Mouse (Mus musculus) neural tube, embryonic 11.5 days (tissue): ENCODE data around the gene Asl. TPM values are rescaled to one million over a fixed set of nuclear protein-coding genes. Genes with fewer than 3 reads are reported as not detected.

Source experiments
- ATAC-seq: fragments of 200-750 bp; cut with Nextera tagmentation; 2 replicates; pipeline ENCODE4 v1.8.0; 2017; ENCODE audit warnings: moderate number of reproducible peaks, mild to moderate bottlenecking, moderate TSS enrichment, moderate library complexity; ENCODE audit not compliant: insufficient read depth, low FRiP score, low TSS enrichment
- DNase-seq: peaks from one replicate; pipeline ENCODE4 v3.0.0-alpha.2; 2015; ENCODE audit warnings: low spot score
- H3K27ac ChIP-seq: fragments of 300-500 bp; sonication (generic); 2 replicates; pipeline ENCODE4 v1.5.1; 2014; ENCODE audit warnings: low read depth, mild to moderate bottlenecking, low read length
- H3K27me3 ChIP-seq: fragments of 300-500 bp; sonication (generic); 2 replicates; pipeline ENCODE4 v1.6.1; 2014; ENCODE audit warnings: mild to moderate bottlenecking, low read length, mixed read lengths; ENCODE audit not compliant: control insufficient read depth, insufficient read depth
- H3K36me3 ChIP-seq: fragments of 300-500 bp; sonication (generic); 2 replicates; pipeline ENCODE4 v1.6.1; 2014; ENCODE audit warnings: mild to moderate bottlenecking, low read length, moderate library complexity, mixed read lengths; ENCODE audit not compliant: control insufficient read depth, insufficient read depth
- H3K4me1 ChIP-seq: fragments of 300-500 bp; sonication (generic); 2 replicates; pipeline ENCODE4 v1.6.1; 2014; ENCODE audit warnings: low read length, mixed read lengths; ENCODE audit not compliant: control insufficient read depth, insufficient read depth
- H3K4me2 ChIP-seq: fragments of 300-500 bp; sonication (generic); 2 replicates; pipeline ENCODE4 v1.6.1; 2014; ENCODE audit warnings: low read depth, mild to moderate bottlenecking, moderate library complexity
- H3K4me3 ChIP-seq: fragments of 300-500 bp; sonication (generic); 2 replicates; pipeline ENCODE4 v1.5.1; 2014; ENCODE audit warnings: low read depth, low read length
- H3K9ac ChIP-seq: fragments of 300-500 bp; sonication (generic); 2 replicates; pipeline ENCODE4 v1.6.1; 2014; ENCODE audit warnings: mild to moderate bottlenecking, low read length
- H3K9me3 ChIP-seq: fragments of 300-500 bp; sonication (generic); 2 replicates; pipeline ENCODE4 v1.6.1; 2016; ENCODE audit warnings: low read length; ENCODE audit not compliant: control insufficient read depth
- WGBS: fragments of 180-500 bp; shearing (Covaris S2); extraction: QIAGEN DNeasy Blood & Tissue Kit; methylation state at CpG from one replicate; pipeline ENCODE4 v1.1.7; 2014; 5-methylcytosine and 5-hydroxymethylcytosine counted together
- polyA plus RNA-seq: library from polyadenylated mRNA; unstranded; fragments of >200 nt; fragmentation: Nextera tagmentation; extraction: Ambion mirVana; gene quantifications from 2 replicates; pipeline ENCODE4 v1.2.1, GENCODE M21; 2014

Gene Asl
- polyA plus RNA-seq, 1 experiment from 2014 or later: 30.8 TPM

DNA sequence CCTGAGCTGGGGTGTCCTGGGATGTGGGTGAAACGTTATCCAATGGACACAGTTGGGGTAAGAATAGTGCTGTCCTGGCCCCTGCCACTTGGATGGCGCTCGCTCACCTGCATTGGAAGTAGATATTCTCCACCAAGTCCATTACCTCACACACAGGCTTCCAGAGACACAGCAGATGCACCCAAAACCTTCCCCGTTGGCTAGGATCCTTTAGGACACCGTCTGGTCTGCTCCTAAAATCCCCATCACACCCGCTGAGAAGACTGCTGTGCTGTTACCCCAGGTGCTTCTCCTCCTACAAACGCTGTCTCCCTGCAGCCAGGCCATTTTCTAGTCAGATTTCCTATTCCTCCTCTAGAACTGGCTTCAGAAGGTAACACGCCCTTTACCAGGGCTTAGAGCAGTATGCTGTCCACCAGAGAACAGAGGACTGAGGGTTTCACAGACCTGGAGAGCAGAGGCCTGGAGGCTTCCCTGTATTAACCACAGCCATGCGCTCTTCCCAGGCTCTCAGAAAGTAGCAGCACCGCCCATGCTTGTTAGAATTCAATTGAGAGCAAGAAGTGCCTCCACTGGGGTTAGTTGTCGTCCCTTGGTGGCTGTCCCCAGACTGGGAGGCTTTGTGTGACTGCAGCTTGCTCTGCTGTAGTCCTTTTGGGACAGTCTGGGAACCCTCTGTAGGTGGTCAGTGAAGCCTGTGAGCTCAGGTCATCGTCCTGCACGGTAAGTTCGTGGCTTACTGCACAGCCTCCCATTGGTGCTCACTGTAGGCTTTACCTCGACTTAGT lies 22.2 kb upstream of the Asl start:
- no peak overlapping the region for H3K27ac ChIP-seq
- H3K4me2 ChIP-seq: no peak overlapping the region
- no peak overlapping the region for H3K4me3 ChIP-seq
- 91% methylated on average over 15 of the region's 15 CpGs for WGBS
- no peaks in the 10 kb centered on the region for H3K4me1 ChIP-seq
- no peak overlapping the region for H3K9ac ChIP-seq
- no peak for ATAC-seq
- H3K9me3 ChIP-seq: no peaks in the 10 kb centered on the region
- no peaks in the 10 kb centered on the region for H3K27me3 ChIP-seq
- peaks cover 7% of the 10 kb centered on the region for H3K36me3 ChIP-seq
- no peak for DNase-seq

DNA sequence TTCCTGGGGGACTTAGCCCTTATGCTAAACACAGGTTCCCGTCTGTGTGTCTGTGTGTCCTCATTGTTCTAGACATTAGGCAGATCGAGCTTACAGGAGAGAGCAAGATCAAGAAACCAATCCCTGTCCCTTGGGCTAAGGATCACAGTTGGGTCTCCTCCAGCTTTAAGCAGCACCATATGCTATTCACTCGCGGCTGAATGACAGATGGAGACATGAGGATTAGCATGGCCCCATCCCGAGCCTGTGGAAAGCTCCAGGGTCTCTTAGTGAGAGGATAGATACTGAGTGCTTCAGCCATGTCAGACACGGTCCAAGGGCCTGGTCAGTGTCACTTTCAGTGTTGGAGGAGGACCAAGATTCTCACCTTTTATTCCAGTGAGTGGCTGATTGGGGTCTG lies 21.4 kb upstream of the Asl start:
- 73% methylated on average over 6 of the region's 6 CpGs for whole genome bisulfite sequencing
- no peak overlapping the region for H3K9ac ChIP-seq
- DNase-seq: no peak
- no peaks in the 10 kb centered on the region for H3K27me3 ChIP-seq
- H3K36me3 ChIP-seq: peaks cover 7% of the 10 kb centered on the region
- no peaks in the 10 kb centered on the region for H3K4me1 ChIP-seq
- no peak overlapping the region for H3K4me3 ChIP-seq
- ATAC-seq: no peak
- no peak overlapping the region for H3K4me2 ChIP-seq
- no peaks in the 10 kb centered on the region for H3K9me3 ChIP-seq
- H3K27ac ChIP-seq: no peak overlapping the region

GRCm38 (mm10) chr5:130048786-130049520 lies 19.9 kb upstream of the Asl start:
- H3K4me1 ChIP-seq: no peaks in the 10 kb centered on the region
- no peaks in the 10 kb centered on the region for H3K27me3 ChIP-seq
- H3K27ac ChIP-seq: no peak overlapping the region
- no peak overlapping the region for H3K4me3 ChIP-seq
- H3K9me3 ChIP-seq: no peaks in the 10 kb centered on the region
- H3K36me3 ChIP-seq: peaks cover 7% of the 10 kb centered on the region
- H3K4me2 ChIP-seq: no peak overlapping the region
- DNase-seq: no peak
- 88% methylated on average over 15 of the region's 15 CpGs for WGBS
- H3K9ac ChIP-seq: no peak overlapping the region
- ATAC-seq: no peak

- Histone ChIP-seq H3K4me1 (no peaks in the 10 kb centered on the region), H3K9me3 (no peaks in the 10 kb centered on the region), H3K27me3 (no peaks in the 10 kb centered on the region), H3K27ac (no peak overlapping the region), H3K4me3 (no peak overlapping the region), H3K9ac (no peak overlapping the region), H3K36me3 (peaks cover 10% of the 10 kb centered on the region), H3K4me2 (no peak overlapping the region)
- DNase-seq (no peak), ATAC-seq (no peak)
- WGBS: 76% methylated on average over 6 of the region's 6 CpGs
Measured at GRCm38 (mm10) chr5:130047013-130047412, 18.0 kb upstream of the Asl start.

GRCm38 (mm10) chr5:130046589-130046988 lies 17.5 kb upstream of the Asl start:
- Histone ChIP-seq H3K27me3 (no peaks in the 10 kb centered on the region), H3K4me3 (no peak overlapping the region), H3K9ac (no peak overlapping the region), H3K4me2 (no peak overlapping the region), H3K36me3 (peaks cover 10% of the 10 kb centered on the region), H3K4me1 (no peaks in the 10 kb centered on the region), H3K9me3 (no peaks in the 10 kb centered on the region), H3K27ac (no peak overlapping the region)
- no peak for ATAC-seq
- WGBS: 80% methylated on average over 10 of the region's 10 CpGs
- DNase-seq: no peak

DNA sequence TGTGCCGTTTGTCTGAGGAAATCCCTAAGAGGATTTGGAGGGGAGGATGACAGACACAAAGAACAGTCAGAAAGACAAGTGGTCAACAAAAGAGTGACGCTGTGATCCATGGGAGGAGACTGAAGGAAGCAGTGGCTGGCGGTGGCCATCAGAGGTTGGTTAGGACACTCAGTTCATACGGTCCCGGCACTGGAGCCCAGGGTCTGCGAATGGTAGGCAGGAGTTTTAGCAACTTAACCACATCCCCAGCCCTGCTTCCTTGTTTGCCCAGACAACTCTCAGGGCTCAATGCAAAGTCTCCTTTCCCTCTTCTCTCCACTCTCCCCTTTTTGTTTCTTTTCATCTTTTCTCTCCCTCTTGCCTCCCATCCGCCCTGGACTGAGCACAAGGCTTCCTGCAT lies 17.1 kb upstream of the Asl start:
- no peak overlapping the region for H3K4me2 ChIP-seq
- H3K36me3 ChIP-seq: peaks cover 10% of the 10 kb centered on the region
- H3K27me3 ChIP-seq: no peaks in the 10 kb centered on the region
- H3K4me3 ChIP-seq: no peak overlapping the region
- WGBS: 88% methylated on average over 7 of the region's 7 CpGs
- ATAC-seq: no peak
- no peak for DNase-seq
- H3K27ac ChIP-seq: no peak overlapping the region
- no peaks in the 10 kb centered on the region for H3K9me3 ChIP-seq
- H3K9ac ChIP-seq: no peak overlapping the region
- no peaks in the 10 kb centered on the region for H3K4me1 ChIP-seq

- Histone ChIP-seq H3K27me3 (no peaks in the 10 kb centered on the region), H3K27ac (no peak overlapping the region), H3K4me1 (no peaks in the 10 kb centered on the region), H3K4me2 (no peak overlapping the region), H3K36me3 (peaks cover 10% of the 10 kb centered on the region), H3K9ac (no peak overlapping the region), H3K9me3 (no peaks in the 10 kb centered on the region), H3K4me3 (no peak overlapping the region)
- ATAC-seq: no peak
- 82% methylated on average over 7 of the region's 7 CpGs for WGBS
- DNase-seq: peak; percentile 25
Measured at GRCm38 (mm10) chr5:130044201-130044695, 15.2 kb upstream of the Asl start.

DNA sequence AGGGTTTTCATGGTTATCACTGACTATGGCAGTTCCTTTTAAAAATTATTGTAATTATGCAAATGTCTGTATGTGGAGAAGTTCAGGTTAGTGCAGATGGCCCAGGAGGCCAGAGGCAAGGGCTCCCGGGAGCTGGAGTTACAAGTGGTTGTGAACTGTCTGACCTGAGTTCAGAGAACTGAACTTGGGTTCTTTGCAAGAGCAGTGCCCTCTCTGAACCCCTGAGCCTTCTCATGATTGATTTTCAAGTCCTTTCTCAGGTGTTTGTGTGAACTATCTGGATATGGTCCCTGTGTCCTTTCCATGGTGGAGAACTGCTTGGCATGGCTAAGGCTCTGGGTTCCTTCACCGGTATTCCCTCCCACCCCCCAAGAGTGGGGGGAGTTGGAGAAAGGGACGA lies 14.7 kb upstream of the Asl start:
- H3K27ac ChIP-seq: no peak overlapping the region
- H3K9ac ChIP-seq: no peak overlapping the region
- no peaks in the 10 kb centered on the region for H3K4me1 ChIP-seq
- no peak overlapping the region for H3K4me2 ChIP-seq
- no peaks in the 10 kb centered on the region for H3K27me3 ChIP-seq
- ATAC-seq (no peak), DNase-seq (no peak)
- 96% methylated on average over 3 of the region's 3 CpGs for WGBS
- no peaks in the 10 kb centered on the region for H3K9me3 ChIP-seq
- peaks cover 10% of the 10 kb centered on the region for H3K36me3 ChIP-seq
- no peak overlapping the region for H3K4me3 ChIP-seq

DNA sequence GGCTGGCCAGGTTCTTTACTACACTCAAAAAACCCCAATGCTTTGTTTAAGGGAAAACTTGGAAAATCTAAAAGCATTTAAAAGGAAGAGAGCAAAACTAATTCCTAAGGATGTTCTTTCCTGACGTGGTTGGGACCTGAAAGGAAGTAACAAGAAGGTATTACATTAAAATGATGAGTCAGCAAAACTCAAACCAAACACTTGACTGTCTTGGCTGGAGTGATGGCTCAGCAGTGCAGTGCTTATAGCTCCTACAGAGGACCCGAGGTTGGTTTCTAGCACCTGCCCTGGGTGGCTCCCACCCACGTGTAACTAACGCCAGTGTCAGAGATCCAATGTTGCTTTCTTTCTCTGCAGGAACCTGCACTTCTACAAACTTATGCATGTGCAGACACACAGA lies 12.2 kb upstream of the Asl start:
- Histone ChIP-seq H3K36me3 (peaks cover 8% of the 10 kb centered on the region), H3K4me3 (no peak overlapping the region), H3K4me2 (no peak overlapping the region), H3K4me1 (no peaks in the 10 kb centered on the region), H3K27ac (no peak overlapping the region), H3K9me3 (no peaks in the 10 kb centered on the region), H3K27me3 (no peaks in the 10 kb centered on the region), H3K9ac (no peak overlapping the region)
- ATAC-seq: no peak
- WGBS: 93% methylated on average over 4 of the region's 4 CpGs
- DNase-seq: no peak
